Mouse (Mus musculus): ENCODE data around the gene Palm2. TPM values are rescaled to one million over a fixed set of nuclear protein-coding genes. Genes with fewer than 3 reads are reported as not detected.

Palm2 gene
- polyA plus RNA-seq, 1 experiment from 2014 or later = 5.3 TPM

GRCm38 (mm10) chr4:57611303-57612077, 177.4 kb downstream of the Palm2 start:
- 29% methylated on average over 17 of the region's 17 CpGs for WGBS
- Histone ChIP-seq H3K9ac (ENCODE audit: low read length) (no peak overlapping the region), H3K27me3 (ENCODE audit: control insufficient read depth, insufficient read depth, low read length) (no peaks in the 10 kb centered on the region), H3K4me1 (ENCODE audit: control insufficient read depth, insufficient read depth, low read length) (peaks cover 9% of the 10 kb centered on the region), H3K4me2 (ENCODE audit: low read depth, low read length) (0 out of 2 replicates have a peak overlapping the region, but pooled peaks have one; percentile 22), H3K27ac (ENCODE audit: low read length) (peak overlapping the region; percentile 39), H3K36me3 (ENCODE audit: control insufficient read depth, insufficient read depth, low read length) (no peaks in the 10 kb centered on the region), H3K9me3 (replicated peaks; ENCODE audit: control insufficient read depth, low read length) (no peaks in the 10 kb centered on the region), H3K4me3 (replicated peaks; ENCODE audit: low read length) (no peak overlapping the region)
- ATAC-seq (ENCODE audit: insufficient read depth, low FRiP score) = peak; percentile 41; the same call in 1 of the 2 replicates

- ATAC-seq (ENCODE audit: insufficient read depth, low FRiP score) = no peak
- Histone ChIP-seq H3K27ac (ENCODE audit: low read length) (no peak overlapping the region), H3K9me3 (replicated peaks; ENCODE audit: control insufficient read depth, low read length) (no peaks in the 10 kb centered on the region), H3K4me2 (ENCODE audit: low read depth, low read length) (no peak overlapping the region), H3K4me1 (ENCODE audit: control insufficient read depth, insufficient read depth, low read length) (peaks cover 9% of the 10 kb centered on the region), H3K36me3 (ENCODE audit: control insufficient read depth, insufficient read depth, low read length) (no peaks in the 10 kb centered on the region), H3K27me3 (ENCODE audit: control insufficient read depth, insufficient read depth, low read length) (no peaks in the 10 kb centered on the region), H3K9ac (ENCODE audit: low read length) (no peak overlapping the region), H3K4me3 (replicated peaks; ENCODE audit: low read length) (no peak overlapping the region)
- 86% methylated on average over 5 of the region's 5 CpGs for WGBS
Measured at GRCm38 (mm10) chr4:57612716-57613115, 178.7 kb downstream of the Palm2 start.

- ATAC-seq (ENCODE audit: insufficient read depth, low FRiP score) = no peak
- no peak overlapping the region for H3K4me3 ChIP-seq (replicated peaks; ENCODE audit: low read length)
Measured at GRCm38 (mm10) chr4:57614686-57615085, 180.6 kb downstream of the Palm2 start.

GRCm38 (mm10) chr4:57618743-57619142, 184.7 kb downstream of the Palm2 start:
- 88% methylated on average over 6 of the region's 6 CpGs for WGBS
- no peak for ATAC-seq (ENCODE audit: insufficient read depth, low FRiP score)

More at GRCm38 (mm10) chr4:57614686-57615085, 180.6 kb downstream of the Palm2 start:
- no peak overlapping the region for H3K9ac ChIP-seq (ENCODE audit: low read length)
- no peaks in the 10 kb centered on the region for H3K36me3 ChIP-seq (ENCODE audit: control insufficient read depth, insufficient read depth, low read length)
- no peak overlapping the region for H3K4me2 ChIP-seq (ENCODE audit: low read depth, low read length)
- WGBS = 91% methylated on average over 4 of the region's 4 CpGs
- H3K27ac ChIP-seq (ENCODE audit: low read length) = no peak overlapping the region
- H3K27me3 ChIP-seq (ENCODE audit: control insufficient read depth, insufficient read depth, low read length) = no peaks in the 10 kb centered on the region
- peaks cover 9% of the 10 kb centered on the region for H3K4me1 ChIP-seq (ENCODE audit: control insufficient read depth, insufficient read depth, low read length)
- no peaks in the 10 kb centered on the region for H3K9me3 ChIP-seq (replicated peaks; ENCODE audit: control insufficient read depth, low read length)

GRCm38 (mm10) chr4:57622816-57623215, 188.8 kb downstream of the Palm2 start:
- WGBS = 72% methylated on average over 7 of the region's 7 CpGs
- Histone ChIP-seq H3K27ac (ENCODE audit: low read length) (no peak overlapping the region), H3K27me3 (ENCODE audit: control insufficient read depth, insufficient read depth, low read length) (no peaks in the 10 kb centered on the region), H3K4me1 (ENCODE audit: control insufficient read depth, insufficient read depth, low read length) (no peaks in the 10 kb centered on the region), H3K9ac (ENCODE audit: low read length) (no peak overlapping the region), H3K36me3 (ENCODE audit: control insufficient read depth, insufficient read depth, low read length) (no peaks in the 10 kb centered on the region), H3K9me3 (replicated peaks; ENCODE audit: control insufficient read depth, low read length) (no peaks in the 10 kb centered on the region), H3K4me2 (ENCODE audit: low read depth, low read length) (no peak overlapping the region), H3K4me3 (replicated peaks; ENCODE audit: low read length) (no peak overlapping the region)
- ATAC-seq (ENCODE audit: insufficient read depth, low FRiP score) = no peak

More at GRCm38 (mm10) chr4:57618743-57619142, 184.7 kb downstream of the Palm2 start:
- no peak overlapping the region for H3K4me2 ChIP-seq (ENCODE audit: low read depth, low read length)
- no peaks in the 10 kb centered on the region for H3K27me3 ChIP-seq (ENCODE audit: control insufficient read depth, insufficient read depth, low read length)
- no peak overlapping the region for H3K9ac ChIP-seq (ENCODE audit: low read length)
- no peaks in the 10 kb centered on the region for H3K9me3 ChIP-seq (replicated peaks; ENCODE audit: control insufficient read depth, low read length)
- no peaks in the 10 kb centered on the region for H3K4me1 ChIP-seq (ENCODE audit: control insufficient read depth, insufficient read depth, low read length)
- H3K36me3 ChIP-seq (ENCODE audit: control insufficient read depth, insufficient read depth, low read length) = no peaks in the 10 kb centered on the region
- no peak overlapping the region for H3K27ac ChIP-seq (ENCODE audit: low read length)
- H3K4me3 ChIP-seq (replicated peaks; ENCODE audit: low read length) = no peak overlapping the region

GRCm38 (mm10) chr4:57624819-57625218, 190.8 kb downstream of the Palm2 start:
- no peaks in the 10 kb centered on the region for H3K4me1 ChIP-seq (ENCODE audit: control insufficient read depth, insufficient read depth, low read length)
- no peaks in the 10 kb centered on the region for H3K36me3 ChIP-seq (ENCODE audit: control insufficient read depth, insufficient read depth, low read length)
- no peak overlapping the region for H3K9ac ChIP-seq (ENCODE audit: low read length)
- no peaks in the 10 kb centered on the region for H3K27me3 ChIP-seq (ENCODE audit: control insufficient read depth, insufficient read depth, low read length)
- H3K27ac ChIP-seq (ENCODE audit: low read length) = no peak overlapping the region
- H3K4me2 ChIP-seq (ENCODE audit: low read depth, low read length) = no peak overlapping the region
- no peak overlapping the region for H3K4me3 ChIP-seq (replicated peaks; ENCODE audit: low read length)
- no peaks in the 10 kb centered on the region for H3K9me3 ChIP-seq (replicated peaks; ENCODE audit: control insufficient read depth, low read length)
- 83% methylated on average over 2 of the region's 2 CpGs for WGBS
- no peak for ATAC-seq (ENCODE audit: insufficient read depth, low FRiP score)

- WGBS = 75% methylated on average over 1 of the region's 1 CpGs
- ATAC-seq (ENCODE audit: insufficient read depth, low FRiP score) = no peak
Measured at GRCm38 (mm10) chr4:57625306-57625705, 191.3 kb downstream of the Palm2 start.

GRCm38 (mm10) chr4:57625756-57626155, 191.7 kb downstream of the Palm2 start:
- Histone ChIP-seq H3K4me1 (ENCODE audit: control insufficient read depth, insufficient read depth, low read length) (no peaks in the 10 kb centered on the region), H3K4me2 (ENCODE audit: low read depth, low read length) (no peak overlapping the region), H3K9me3 (replicated peaks; ENCODE audit: control insufficient read depth, low read length) (no peaks in the 10 kb centered on the region), H3K36me3 (ENCODE audit: control insufficient read depth, insufficient read depth, low read length) (no peaks in the 10 kb centered on the region), H3K9ac (ENCODE audit: low read length) (no peak overlapping the region), H3K4me3 (replicated peaks; ENCODE audit: low read length) (no peak overlapping the region), H3K27me3 (ENCODE audit: control insufficient read depth, insufficient read depth, low read length) (no peaks in the 10 kb centered on the region), H3K27ac (ENCODE audit: low read length) (no peak overlapping the region)
- WGBS = 71% methylated on average over 1 of the region's 1 CpGs
- no peak for ATAC-seq (ENCODE audit: insufficient read depth, low FRiP score)

More at GRCm38 (mm10) chr4:57625306-57625705, 191.3 kb downstream of the Palm2 start:
- no peak overlapping the region for H3K27ac ChIP-seq (ENCODE audit: low read length)
- no peaks in the 10 kb centered on the region for H3K9me3 ChIP-seq (replicated peaks; ENCODE audit: control insufficient read depth, low read length)
- H3K36me3 ChIP-seq (ENCODE audit: control insufficient read depth, insufficient read depth, low read length) = no peaks in the 10 kb centered on the region
- no peak overlapping the region for H3K4me3 ChIP-seq (replicated peaks; ENCODE audit: low read length)
- H3K27me3 ChIP-seq (ENCODE audit: control insufficient read depth, insufficient read depth, low read length) = no peaks in the 10 kb centered on the region
- no peak overlapping the region for H3K9ac ChIP-seq (ENCODE audit: low read length)
- H3K4me2 ChIP-seq (ENCODE audit: low read depth, low read length) = no peak overlapping the region
- no peaks in the 10 kb centered on the region for H3K4me1 ChIP-seq (ENCODE audit: control insufficient read depth, insufficient read depth, low read length)

GRCm38 (mm10) chr4:57626921-57627320, 192.9 kb downstream of the Palm2 start:
- Histone ChIP-seq H3K9me3 (replicated peaks; ENCODE audit: control insufficient read depth, low read length) (no peaks in the 10 kb centered on the region), H3K9ac (ENCODE audit: low read length) (no peak overlapping the region), H3K36me3 (ENCODE audit: control insufficient read depth, insufficient read depth, low read length) (no peaks in the 10 kb centered on the region), H3K4me3 (replicated peaks; ENCODE audit: low read length) (no peak overlapping the region), H3K4me1 (ENCODE audit: control insufficient read depth, insufficient read depth, low read length) (no peaks in the 10 kb centered on the region), H3K4me2 (ENCODE audit: low read depth, low read length) (no peak overlapping the region), H3K27me3 (ENCODE audit: control insufficient read depth, insufficient read depth, low read length) (no peaks in the 10 kb centered on the region), H3K27ac (ENCODE audit: low read length) (no peak overlapping the region)
- ATAC-seq (ENCODE audit: insufficient read depth, low FRiP score) = no peak
- WGBS = 97% methylated on average over 5 of the region's 5 CpGs
